Mouse (Mus musculus): ENCODE results near the gene Magi3. TPM values are rescaled to one million over a fixed set of nuclear protein-coding genes. Genes with fewer than 3 reads are reported as not detected.

Magi3 gene
- polyA plus RNA-seq, 1 experiment = 8.6 TPM

DNA sequence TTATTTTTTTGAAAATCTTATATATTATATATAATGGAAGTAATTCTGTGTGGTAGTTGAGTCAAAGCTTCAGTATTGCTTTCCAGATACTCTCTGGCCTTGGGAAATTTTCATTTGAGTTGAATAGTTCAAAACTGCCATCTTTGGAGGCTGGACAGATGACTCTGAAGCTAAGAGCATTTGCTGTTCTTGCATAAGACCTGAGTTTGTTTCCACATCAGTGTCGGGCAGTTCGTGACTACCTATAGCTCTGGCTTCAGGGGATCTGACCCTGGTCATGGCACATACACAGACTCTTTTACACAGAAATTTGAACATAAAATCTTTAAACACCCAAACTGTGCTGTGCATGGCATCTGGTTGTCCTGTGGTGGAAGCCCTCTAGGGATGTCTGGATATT is 235.0 kb downstream of the Magi3 start:
- WGBS = 98% methylated on average over 2 of the region's 2 CpGs
- Histone ChIP-seq H3K27me3 (ENCODE audit: control insufficient read depth, insufficient read depth, low read length) (no peaks in the 10 kb centered on the region), H3K36me3 (ENCODE audit: control insufficient read depth, insufficient read depth, low read length) (peaks cover 54% of the 10 kb centered on the region), H3K4me1 (replicated peaks; ENCODE audit: control insufficient read depth, insufficient read depth, low read length) (no peaks in the 10 kb centered on the region), H3K27ac (ENCODE audit: control insufficient read depth, insufficient read depth, low read length) (no peak overlapping the region), H3K4me3 (ENCODE audit: control insufficient read depth, insufficient read depth, low read length) (no peak overlapping the region)
- TF ChIP-seq CTCF (IDR thresholded peaks at IDR 0.05; ENCODE audit: borderline replicate concordance, control insufficient read depth, extremely low read depth, insufficient read depth, low read length, poor library complexity) = no peak
- TF ChIP-seq POLR2A (IDR thresholded peaks at IDR 0.05; ENCODE audit: control insufficient read depth, extremely low read depth, insufficient read depth, low read length, poor library complexity) = no peak
- DNase-seq = no peak

GRCm38 (mm10) chr3:103984556-103984955 is 235.6 kb downstream of the Magi3 start:
- H3K27ac ChIP-seq (ENCODE audit: control insufficient read depth, insufficient read depth, low read length) = no peak overlapping the region
- no peaks in the 10 kb centered on the region for H3K27me3 ChIP-seq (ENCODE audit: control insufficient read depth, insufficient read depth, low read length)
- TF ChIP-seq POLR2A (IDR thresholded peaks at IDR 0.05; ENCODE audit: control insufficient read depth, extremely low read depth, insufficient read depth, low read length, poor library complexity) = no peak
- TF ChIP-seq CTCF (IDR thresholded peaks at IDR 0.05; ENCODE audit: borderline replicate concordance, control insufficient read depth, extremely low read depth, insufficient read depth, low read length, poor library complexity) = no peak
- no peak overlapping the region for H3K4me3 ChIP-seq (ENCODE audit: control insufficient read depth, insufficient read depth, low read length)
- 95% methylated on average over 4 of the region's 4 CpGs for WGBS
- H3K4me1 ChIP-seq (replicated peaks; ENCODE audit: control insufficient read depth, insufficient read depth, low read length) = no peaks in the 10 kb centered on the region
- DNase-seq = no peak
- peaks cover 49% of the 10 kb centered on the region for H3K36me3 ChIP-seq (ENCODE audit: control insufficient read depth, insufficient read depth, low read length)

DNA sequence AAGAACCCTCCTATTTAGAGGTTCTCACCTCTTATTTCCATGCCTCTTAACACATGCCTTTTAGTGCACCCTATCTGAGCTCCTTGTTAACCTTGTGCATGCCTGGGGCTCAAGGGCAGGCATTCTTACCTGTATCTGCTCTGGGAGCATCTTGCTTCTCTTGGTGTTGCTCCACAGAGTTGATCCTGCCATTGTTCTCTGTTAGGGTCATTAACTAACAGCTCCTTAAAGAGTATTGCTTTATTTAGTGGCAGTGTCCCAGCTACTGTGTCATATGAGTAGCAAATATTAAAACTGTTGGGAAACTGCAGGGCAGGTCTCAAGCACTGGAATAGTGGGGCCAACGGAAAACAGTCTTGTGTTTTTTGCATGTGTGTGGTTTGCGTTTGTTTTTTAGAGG is 249.0 kb downstream of the Magi3 start:
- Histone ChIP-seq H3K4me1 (replicated peaks; ENCODE audit: control insufficient read depth, insufficient read depth, low read length) (no peaks in the 10 kb centered on the region; the same call in 1 of the 2 replicates), H3K36me3 (ENCODE audit: control insufficient read depth, insufficient read depth, low read length) (peaks cover 9% of the 10 kb centered on the region), H3K27me3 (ENCODE audit: control insufficient read depth, insufficient read depth, low read length) (no peaks in the 10 kb centered on the region), H3K4me3 (ENCODE audit: control insufficient read depth, insufficient read depth, low read length) (no peak overlapping the region), H3K27ac (ENCODE audit: control insufficient read depth, insufficient read depth, low read length) (no peak overlapping the region)
- no peak for DNase-seq
- TF ChIP-seq POLR2A (IDR thresholded peaks at IDR 0.05; ENCODE audit: control insufficient read depth, extremely low read depth, insufficient read depth, low read length, poor library complexity) = no peak
- no peak for TF ChIP-seq CTCF (IDR thresholded peaks at IDR 0.05; ENCODE audit: borderline replicate concordance, control insufficient read depth, extremely low read depth, insufficient read depth, low read length, poor library complexity)
- 97% methylated on average over 2 of the region's 2 CpGs for WGBS

DNA sequence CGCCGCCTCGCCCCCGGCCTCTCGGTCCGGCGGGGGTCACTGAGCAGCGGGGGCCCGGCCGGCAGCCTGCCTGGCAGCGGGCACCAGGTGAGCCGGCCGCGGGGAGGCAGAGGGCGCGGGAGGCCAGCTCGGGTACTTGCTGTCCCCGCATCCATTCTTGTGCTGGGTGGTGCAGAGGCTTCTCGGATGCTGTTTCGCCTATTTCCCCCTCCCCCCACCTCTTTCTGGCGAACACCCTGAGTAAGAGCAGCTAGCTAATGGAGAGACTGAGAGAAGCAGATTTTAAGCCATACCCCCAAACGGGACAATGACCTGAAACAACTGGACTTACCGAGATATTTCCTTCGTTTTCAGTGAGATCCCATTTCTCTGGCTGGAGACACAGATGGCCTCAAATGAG is 251.5 kb downstream of the Magi3 start:
- 2% methylated on average over 24 of the region's 24 CpGs for WGBS
- Histone ChIP-seq H3K36me3 (ENCODE audit: control insufficient read depth, insufficient read depth, low read length) (peaks cover 12% of the 10 kb centered on the region), H3K27me3 (ENCODE audit: control insufficient read depth, insufficient read depth, low read length) (no peaks in the 10 kb centered on the region), H3K27ac (ENCODE audit: control insufficient read depth, insufficient read depth, low read length) (no peak overlapping the region), H3K4me1 (replicated peaks; ENCODE audit: control insufficient read depth, insufficient read depth, low read length) (no peaks in the 10 kb centered on the region; the same call in 1 of the 2 replicates), H3K4me3 (ENCODE audit: control insufficient read depth, insufficient read depth, low read length) (peak overlapping the region; percentile 92)
- no peak for TF ChIP-seq CTCF (IDR thresholded peaks at IDR 0.05; ENCODE audit: borderline replicate concordance, control insufficient read depth, extremely low read depth, insufficient read depth, low read length, poor library complexity)
- TF ChIP-seq POLR2A (IDR thresholded peaks at IDR 0.05; ENCODE audit: control insufficient read depth, extremely low read depth, insufficient read depth, low read length, poor library complexity) = no peak
- peak; percentile 38 for DNase-seq

GRCm38 (mm10) chr3:103967861-103968691 is 252.1 kb downstream of the Magi3 start, which contains the start of gene Phtf1:
TSS of gene Phtf1 (plus strand) at chr3:103968110.
- TF ChIP-seq POLR2A (IDR thresholded peaks at IDR 0.05; ENCODE audit: control insufficient read depth, extremely low read depth, insufficient read depth, low read length, poor library complexity) (peak; percentile 75), CTCF (IDR thresholded peaks at IDR 0.05; ENCODE audit: borderline replicate concordance, control insufficient read depth, extremely low read depth, insufficient read depth, low read length, poor library complexity) (no peak)
- Histone ChIP-seq H3K36me3 (ENCODE audit: control insufficient read depth, insufficient read depth, low read length) (peaks cover 6% of the 10 kb centered on the region), H3K4me1 (replicated peaks; ENCODE audit: control insufficient read depth, insufficient read depth, low read length) (no peaks in the 10 kb centered on the region; the same call in 1 of the 2 replicates), H3K27ac (ENCODE audit: control insufficient read depth, insufficient read depth, low read length) (peak within 1 kb of the TSS; percentile 67; the same call in 1 of the 2 replicates), H3K4me3 (ENCODE audit: control insufficient read depth, insufficient read depth, low read length) (peak within 1 kb of the TSS; percentile 92), H3K27me3 (ENCODE audit: control insufficient read depth, insufficient read depth, low read length) (no peaks in the 10 kb centered on the region)
- peak; percentile 85 for DNase-seq
- under 1% methylated on average over 70 of the region's 70 CpGs for WGBS

DNA sequence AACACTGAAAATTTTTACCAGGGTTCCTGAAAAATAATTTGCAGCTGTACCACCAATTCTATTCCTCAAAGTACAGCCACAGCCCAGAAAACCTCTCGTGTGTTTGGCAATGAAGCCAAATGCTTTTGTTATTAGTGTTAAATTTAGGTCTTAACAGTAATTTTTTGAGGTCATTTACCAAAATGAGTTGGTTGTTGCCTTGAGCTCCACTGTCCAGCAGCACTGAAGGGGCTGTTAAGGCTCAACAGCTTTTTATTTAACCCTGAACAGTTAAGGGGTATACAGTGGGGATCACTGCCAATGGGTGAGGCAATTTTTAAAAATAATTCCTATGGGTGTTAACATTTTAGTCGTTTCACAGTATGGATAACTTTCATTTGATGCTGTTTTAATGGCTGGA is 252.9 kb downstream of the Magi3 start:
- 33% methylated on average over 2 of the region's 2 CpGs for WGBS
- Histone ChIP-seq H3K36me3 (ENCODE audit: control insufficient read depth, insufficient read depth, low read length) (peaks cover 12% of the 10 kb centered on the region), H3K4me3 (ENCODE audit: control insufficient read depth, insufficient read depth, low read length) (no peak overlapping the region), H3K27me3 (ENCODE audit: control insufficient read depth, insufficient read depth, low read length) (no peaks in the 10 kb centered on the region), H3K27ac (ENCODE audit: control insufficient read depth, insufficient read depth, low read length) (no peak overlapping the region), H3K4me1 (replicated peaks; ENCODE audit: control insufficient read depth, insufficient read depth, low read length) (no peaks in the 10 kb centered on the region; the same call in 1 of the 2 replicates)
- no peak for TF ChIP-seq POLR2A (IDR thresholded peaks at IDR 0.05; ENCODE audit: control insufficient read depth, extremely low read depth, insufficient read depth, low read length, poor library complexity)
- DNase-seq = no peak

All from thymus, adult 2 months (tissue).